In genomic region chr10:88826188-88826946, GRCm38 (mm10) we compare ENCODE assay signal across 7 mouse cellular contexts. TPM values are rescaled to one million over a fixed set of nuclear protein-coding genes. Genes with fewer than 3 reads are reported as not detected.
DNase-seq lines count a peak whose midpoint lies in the region; ATAC-seq and TF ChIP-seq lines count a peak whose summit lies in the region.

Gene Utp20, minus strand, starts transcription at chr10:88826804.

- no peaks in the 10 kb centered on the region for H3K4me1 ChIP-seq in embryonic facial prominence, embryonic 12.5 days
- peaks cover 5% of the 10 kb centered on the region; the same call in 1 of the 2 replicates for H3K4me1 ChIP-seq in kidney, adult 2 months (ENCODE audit: control insufficient read depth, insufficient read depth, low read length)
- H3K4me1 ChIP-seq in limb, embryonic 12.5 days (replicated peaks): peaks cover 4% of the 10 kb centered on the region
- peaks cover 12% of the 10 kb centered on the region for H3K4me1 ChIP-seq in midbrain, embryonic 15.5 days
- peaks cover 3% of the 10 kb centered on the region; the same call in 1 of the 2 replicates for H3K4me1 ChIP-seq in spleen, adult 2 months (ENCODE audit: control insufficient read depth, insufficient read depth, insufficient read length)

- 0% methylated on average over 44 of the region's 44 CpGs for WGBS in embryonic facial prominence, embryonic 12.5 days
- under 1% methylated on average over 44 of the region's 44 CpGs for WGBS in kidney, adult 2 months
- under 1% methylated on average over 44 of the region's 44 CpGs for WGBS in limb, embryonic 12.5 days
- under 1% methylated on average over 44 of the region's 44 CpGs for WGBS in midbrain, embryonic 15.5 days
- under 1% methylated on average over 44 of the region's 44 CpGs for WGBS in spleen, adult 2 months

- ATAC-seq in embryonic facial prominence, embryonic 12.5 days (ENCODE audit: insufficient number of reproducible peaks, insufficient read depth, low FRiP score, low TSS enrichment): peak; percentile 93
- ATAC-seq in limb, embryonic 12.5 days (ENCODE audit: insufficient number of reproducible peaks, insufficient read depth, low FRiP score, low TSS enrichment, low read depth): peak; percentile 98
- peak; percentile 100 for ATAC-seq in midbrain, embryonic 15.5 days (replicated peaks)

- peak within 1 kb of the TSS; percentile 83 for H3K4me3 ChIP-seq in embryonic facial prominence, embryonic 12.5 days
- peak within 1 kb of the TSS; percentile 100 for H3K4me3 ChIP-seq in kidney, adult 2 months (ENCODE audit: insufficient read depth, low read depth, low read length)
- H3K4me3 ChIP-seq in limb, embryonic 12.5 days (replicated peaks): peak within 1 kb of the TSS; percentile 86
- H3K4me3 ChIP-seq in midbrain, embryonic 15.5 days: peak within 1 kb of the TSS; percentile 85
- peak within 1 kb of the TSS; percentile 98 for H3K4me3 ChIP-seq in spleen, adult 2 months (ENCODE audit: extremely low read depth, insufficient read depth, insufficient read length)

- H3K27me3 ChIP-seq in embryonic facial prominence, embryonic 12.5 days: no peaks in the 10 kb centered on the region
- no peaks in the 10 kb centered on the region for H3K27me3 ChIP-seq in kidney, adult 2 months (replicated peaks; ENCODE audit: control insufficient read depth, insufficient read depth, low read length)
- H3K27me3 ChIP-seq in limb, embryonic 12.5 days: no peaks in the 10 kb centered on the region
- no peaks in the 10 kb centered on the region for H3K27me3 ChIP-seq in midbrain, embryonic 15.5 days (replicated peaks)
- 0 out of 2 replicates have a peak, but pooled peaks cover 2% of the 10 kb centered on the region for H3K27me3 ChIP-seq in spleen, adult 2 months (ENCODE audit: control insufficient read depth, insufficient read depth, low read length)

- H3K9me3 ChIP-seq in embryonic facial prominence, embryonic 12.5 days: no peaks in the 10 kb centered on the region
- no peaks in the 10 kb centered on the region for H3K9me3 ChIP-seq in limb, embryonic 12.5 days
- no peaks in the 10 kb centered on the region for H3K9me3 ChIP-seq in midbrain, embryonic 15.5 days

- H3K9ac ChIP-seq in embryonic facial prominence, embryonic 12.5 days: peak within 1 kb of the TSS; percentile 67
- H3K9ac ChIP-seq in limb, embryonic 12.5 days (replicated peaks): peak within 1 kb of the TSS; percentile 60
- peak within 1 kb of the TSS; percentile 51 for H3K9ac ChIP-seq in midbrain, embryonic 15.5 days

- H3K27ac ChIP-seq in embryonic facial prominence, embryonic 12.5 days: no peak within 1 kb of the TSS
- H3K27ac ChIP-seq in kidney, adult 2 months (ENCODE audit: insufficient read depth, low read depth, low read length): peak within 1 kb of the TSS; percentile 70; the same call in 1 of the 2 replicates
- no peak within 1 kb of the TSS; the same call in 1 of the 2 replicates for H3K27ac ChIP-seq in limb, embryonic 12.5 days
- H3K27ac ChIP-seq in midbrain, embryonic 15.5 days: 0 out of 2 replicates have a peak within 1 kb of the TSS, but pooled peaks have one; percentile 7
- H3K27ac ChIP-seq in spleen, adult 2 months (ENCODE audit: insufficient read depth, low read length): no peak within 1 kb of the TSS

- peak within 1 kb of the TSS; percentile 74 for H3K4me2 ChIP-seq in embryonic facial prominence, embryonic 12.5 days (replicated peaks)
- peak within 1 kb of the TSS; percentile 78 for H3K4me2 ChIP-seq in limb, embryonic 12.5 days
- peak within 1 kb of the TSS; percentile 80 for H3K4me2 ChIP-seq in midbrain, embryonic 15.5 days

- peak; percentile 33 for TF ChIP-seq POLR2A in kidney, adult 2 months (IDR thresholded peaks at IDR 0.05; ENCODE audit: low read depth, low read length)
- peak; percentile 35; the same call in 1 of the 2 replicates for TF ChIP-seq POLR2A in spleen, adult 2 months (IDR thresholded peaks at IDR 0.05; ENCODE audit: low read depth, low read length)

- no peak for TF ChIP-seq CTCF in kidney, adult 2 months (conservative IDR thresholded peaks at IDR 0.05; ENCODE audit: insufficient read depth, insufficient read length, low read depth, low read length)
- no peak for TF ChIP-seq CTCF in spleen, adult 2 months (IDR thresholded peaks at IDR 0.05; ENCODE audit: extremely low read depth, insufficient read depth, insufficient read length, insufficient replicate concordance)

- peaks cover 12% of the 10 kb centered on the region for H3K36me3 ChIP-seq in embryonic facial prominence, embryonic 12.5 days
- H3K36me3 ChIP-seq in kidney, adult 2 months (ENCODE audit: control insufficient read depth, insufficient read depth, low read length): no peaks in the 10 kb centered on the region
- peaks cover 35% of the 10 kb centered on the region for H3K36me3 ChIP-seq in limb, embryonic 12.5 days
- H3K36me3 ChIP-seq in midbrain, embryonic 15.5 days (replicated peaks): no peaks in the 10 kb centered on the region; the same call in none of the 2 replicates
- peaks cover 7% of the 10 kb centered on the region; the same call in 1 of the 2 replicates for H3K36me3 ChIP-seq in spleen, adult 2 months (ENCODE audit: control insufficient read depth, insufficient read depth, low read length)

- peak; percentile 83 for DNase-seq in adrenal gland, postnatal 25 days
- DNase-seq in heart, adult 18-20 months: peak; percentile 83 to 88
- DNase-seq in kidney, adult 2 months: peak; percentile 90
- DNase-seq in spleen, adult 2 months (ENCODE audit: low read depth in 1 of 2, low spot score in 2 of 2): peak; percentile 63 to 74

RNA-seq across cellular contexts. Expression of gene Utp20, which starts in this region (rescaled TPM):
- total RNA-seq in adrenal gland, postnatal 25 days (2021): 32.5 and 34.9 TPM in 2 replicates
- polyA plus RNA-seq in embryonic facial prominence, embryonic 12.5 days (2016; fragmentation: Nextera tagmentation; extraction: Ambion mirVana): 24.0 and 25.0 TPM in 2 replicates
- 10 to 100 TPM; 15.9 to 16.7 TPM for total RNA-seq in heart, adult 18-20 months (2021)
- 10.9 and 14.2 TPM in 2 replicates for polyA plus RNA-seq in kidney, adult 2 months (2012; rRNA removed)
- polyA plus RNA-seq in limb, embryonic 12.5 days (2016; fragmentation: Nextera tagmentation; extraction: Ambion mirVana): 26.3 and 27.4 TPM in 2 replicates
- polyA plus RNA-seq in midbrain, embryonic 15.5 days (2015; fragmentation: Nextera tagmentation; extraction: Ambion mirVana): 8.8 and 9.7 TPM in 2 replicates
- 4.0 and 4.2 TPM in 2 replicates for polyA plus RNA-seq in spleen, adult 2 months (2012; rRNA removed)

Comparison
In these comparisons a context has a peak if more than half of its experiments do, and no peak if none do; other contexts are left out.
1. H3K27ac ChIP-seq: peak in kidney, adult 2 months (single experiment) and midbrain, embryonic 15.5 days (single experiment); none in embryonic facial prominence, embryonic 12.5 days (single experiment), limb, embryonic 12.5 days (single experiment) and spleen, adult 2 months (single experiment).
2. Peak in every context shown above with its lines, with median percentiles within 50 percentile points of each other: DNase-seq, ATAC-seq, H3K4me2 ChIP-seq, H3K4me3 ChIP-seq and H3K9ac ChIP-seq.